Mouse (Mus musculus) 416B (cell line): ENCODE results near the gene Col13a1.

Experiments
- DNase-seq: peaks from one replicate; pipeline ENCODE4 v3.0.0; 2011; ENCODE audit warnings: low read depth

The Col13a1 gene

DNA sequence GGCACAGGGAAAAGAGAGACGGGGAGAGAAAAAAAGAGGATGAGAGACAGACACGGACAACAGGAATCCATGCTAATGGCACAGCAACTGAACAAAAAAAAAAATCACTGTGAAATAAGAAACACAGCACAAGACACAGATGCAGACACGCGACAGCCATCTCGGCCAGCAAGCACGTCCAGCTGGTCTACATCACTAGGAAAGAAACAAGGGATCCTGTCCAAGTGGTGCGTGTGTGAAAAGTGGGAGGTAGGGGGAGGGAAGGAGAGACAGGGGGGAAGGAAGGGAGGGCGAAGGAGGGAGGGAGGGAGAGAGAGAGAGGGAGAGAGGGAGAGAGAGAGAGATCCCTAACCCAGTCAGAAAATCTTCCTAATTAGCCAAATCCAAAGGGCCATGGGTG lies 73.6 kb downstream of the Col13a1 start:
- no peak for DNase-seq

DNA sequence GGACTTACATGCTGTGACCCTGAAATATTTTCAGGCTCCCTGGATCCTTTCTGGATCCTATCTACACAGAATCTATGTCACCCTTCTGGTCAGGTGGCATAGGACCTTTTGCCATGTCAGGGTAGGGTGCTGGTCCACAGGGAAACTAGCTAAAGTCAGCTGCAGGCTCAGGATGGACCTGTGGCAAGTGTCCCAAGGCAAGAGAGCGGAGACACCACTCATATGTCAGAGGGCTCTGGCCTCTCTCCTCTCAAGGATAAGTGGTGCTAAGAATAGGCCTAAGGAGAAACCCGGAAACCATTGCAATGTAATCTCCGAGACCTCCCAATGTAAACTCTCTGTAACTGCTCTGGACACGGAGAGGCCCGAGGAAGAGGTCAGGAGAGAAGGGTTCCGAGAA lies 80.8 kb downstream of the Col13a1 start:
- no peak for DNase-seq

DNA sequence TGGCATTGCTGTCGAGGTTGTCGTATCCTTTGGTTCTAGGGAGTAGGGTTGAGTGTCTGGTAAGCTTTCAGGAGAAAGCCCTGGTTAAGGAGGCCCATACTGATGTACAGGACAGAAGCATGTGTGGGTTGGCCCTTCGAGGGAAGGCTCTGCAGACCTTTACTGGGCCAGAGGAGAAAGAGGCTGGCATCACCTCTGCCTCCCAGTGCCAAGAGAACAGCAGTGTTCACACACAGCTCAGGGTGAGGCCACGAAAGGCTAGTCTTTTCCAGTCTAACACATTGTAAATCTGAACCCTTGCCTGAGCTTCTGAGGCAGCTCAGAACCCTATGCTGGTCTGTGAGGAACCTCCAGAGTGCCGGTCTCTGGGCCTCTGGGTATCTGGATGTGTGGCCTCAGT lies 84.3 kb downstream of the Col13a1 start:
- DNase-seq = no peak

DNA sequence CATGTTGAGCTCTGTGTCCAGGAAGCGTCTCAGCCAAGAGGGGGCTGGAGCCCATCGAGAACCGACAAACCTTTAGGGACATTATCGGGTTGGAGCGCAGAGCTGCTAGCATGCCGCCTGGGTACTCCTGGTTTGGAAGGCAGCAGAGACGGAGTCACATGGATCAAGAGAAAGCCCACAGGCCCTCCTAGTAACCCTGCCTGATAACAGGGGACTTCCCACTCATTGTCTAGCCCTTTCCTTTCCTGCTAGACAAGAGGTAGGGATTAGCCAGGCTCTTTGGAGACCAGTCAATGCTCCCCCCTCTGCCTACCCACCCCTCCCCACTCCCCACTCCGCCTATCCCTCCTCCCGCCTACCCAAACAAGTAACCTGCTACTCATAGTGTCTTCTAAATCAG lies 87.8 kb downstream of the Col13a1 start:
- no peak for DNase-seq

DNA sequence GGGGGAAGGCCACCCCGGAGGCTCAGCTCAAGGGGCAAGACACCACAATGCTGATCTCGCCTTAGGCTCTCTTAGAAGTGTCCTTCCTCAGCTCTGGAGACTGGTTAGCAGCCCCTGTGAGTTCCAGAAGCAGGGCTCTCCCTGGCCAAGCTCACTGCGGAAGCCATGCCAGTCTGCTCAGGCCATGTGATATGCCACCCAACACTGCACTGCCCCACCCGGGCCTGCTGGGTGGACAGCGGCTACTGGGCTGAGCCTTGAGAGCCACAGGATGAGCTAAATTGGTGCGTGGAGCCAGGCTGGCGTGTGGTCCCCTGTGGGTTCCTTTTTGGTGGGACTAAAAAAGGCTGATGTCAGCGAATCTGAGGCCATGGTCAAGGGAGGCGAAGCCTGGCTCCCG lies 88.6 kb downstream of the Col13a1 start:
- DNase-seq = no peak

DNA sequence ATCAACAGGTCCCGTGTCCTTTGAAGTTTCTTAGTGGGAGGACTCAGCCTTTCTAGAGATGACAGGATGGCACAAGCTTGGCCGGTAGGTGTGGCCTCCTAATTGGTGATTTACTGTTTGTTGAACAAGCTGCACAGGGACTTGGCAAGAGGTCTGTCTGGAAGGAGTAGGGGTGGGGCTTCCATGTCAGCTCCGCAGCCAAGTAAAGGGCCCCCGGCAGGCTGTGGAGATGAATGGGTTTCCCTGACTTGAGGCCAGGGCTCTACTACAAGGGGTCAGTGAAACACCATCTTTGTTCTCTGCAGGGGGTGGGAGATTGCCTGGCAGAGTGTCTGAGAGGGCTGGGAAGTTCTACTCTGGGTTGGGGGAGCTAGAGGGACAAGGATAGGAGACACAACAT lies 99.5 kb downstream of the Col13a1 start:
- DNase-seq = no peak

DNA sequence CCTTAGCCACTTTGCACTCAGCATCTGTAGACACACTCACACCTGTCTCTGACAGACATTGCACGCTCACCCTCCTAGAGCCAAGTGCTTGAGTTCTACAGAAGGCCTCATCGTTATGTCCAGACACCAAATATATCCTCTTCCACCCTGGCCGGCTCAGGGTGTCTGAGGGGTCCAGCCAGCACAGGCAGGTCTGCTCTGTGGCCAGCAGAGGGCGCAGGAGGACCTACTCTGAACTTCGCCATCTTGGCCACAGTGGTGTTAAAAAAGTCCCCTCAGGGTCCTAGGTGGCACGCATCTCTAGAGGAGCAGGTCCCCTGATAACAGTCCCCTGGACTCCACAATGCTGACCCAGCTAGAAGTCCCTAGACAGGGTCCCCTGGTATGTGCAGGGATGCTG lies 101.1 kb downstream of the Col13a1 start:
- peak; percentile 58 for DNase-seq

DNA sequence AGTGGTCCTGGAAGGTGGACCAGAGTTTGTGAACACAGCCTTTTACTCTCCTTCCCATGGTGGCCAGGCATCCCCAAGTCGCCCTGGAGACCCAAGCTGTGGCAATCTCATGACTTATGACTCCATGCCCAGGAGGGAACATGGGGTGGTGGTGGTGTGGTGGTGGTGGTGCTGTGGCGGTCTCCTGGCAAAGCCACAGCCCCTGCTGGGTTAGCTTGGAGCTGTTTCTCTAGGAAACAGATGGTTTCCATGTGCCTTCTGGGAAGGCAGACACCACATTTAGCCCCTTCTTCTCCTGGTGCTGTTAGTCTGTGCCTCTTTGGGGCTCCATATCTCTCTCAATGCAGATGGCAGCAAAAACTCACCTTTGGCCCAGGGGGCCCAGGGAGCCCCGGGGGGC lies 109.1 kb downstream of the Col13a1 start:
- no peak for DNase-seq

DNA sequence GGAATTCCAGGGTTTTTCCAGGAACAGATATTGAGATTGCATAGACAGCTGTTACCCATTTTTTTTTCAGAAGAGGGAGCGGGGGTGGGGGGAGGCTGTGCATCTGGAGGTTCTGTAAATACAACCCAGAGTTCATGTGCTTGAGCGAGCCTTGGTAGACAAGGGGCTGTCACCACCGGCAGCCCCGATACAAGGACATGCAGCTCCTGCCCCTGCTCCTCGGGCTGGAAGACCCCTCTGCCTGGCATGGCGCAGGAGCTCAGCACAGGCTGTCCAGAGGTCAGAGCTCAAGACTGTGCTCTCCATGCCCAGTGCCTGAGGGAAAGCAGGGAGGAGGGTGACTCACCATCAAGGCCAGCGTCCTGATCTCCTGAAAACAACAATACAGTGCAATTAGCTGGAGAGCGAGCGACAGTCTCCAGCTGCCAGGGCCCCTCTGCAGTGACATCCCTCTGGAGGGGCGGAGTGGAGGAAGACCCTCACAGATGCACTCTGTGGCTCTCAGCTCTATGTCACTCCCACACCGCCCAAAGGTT lies 112.8 kb downstream of the Col13a1 start:
- no peak for DNase-seq

DNA sequence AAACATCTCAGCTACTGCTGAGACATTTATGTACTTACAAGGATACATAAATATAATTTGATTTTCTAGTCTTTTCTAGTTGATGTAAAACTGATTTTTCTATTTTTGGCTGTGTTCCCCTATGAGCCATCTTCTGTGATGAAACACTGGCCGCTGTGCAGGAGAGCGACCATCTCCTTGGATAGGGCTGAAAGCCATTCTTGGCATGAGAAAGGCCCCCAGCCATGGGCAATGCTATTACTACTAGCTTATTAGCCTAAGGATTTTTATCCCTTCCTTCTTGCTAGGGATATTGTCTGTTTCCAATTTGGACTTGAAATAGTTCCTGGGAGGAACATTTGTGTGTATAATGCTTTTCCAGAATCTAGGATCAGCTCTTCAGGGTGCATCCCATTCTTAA lies 119.5 kb downstream of the Col13a1 start:
- DNase-seq = no peak

DNA sequence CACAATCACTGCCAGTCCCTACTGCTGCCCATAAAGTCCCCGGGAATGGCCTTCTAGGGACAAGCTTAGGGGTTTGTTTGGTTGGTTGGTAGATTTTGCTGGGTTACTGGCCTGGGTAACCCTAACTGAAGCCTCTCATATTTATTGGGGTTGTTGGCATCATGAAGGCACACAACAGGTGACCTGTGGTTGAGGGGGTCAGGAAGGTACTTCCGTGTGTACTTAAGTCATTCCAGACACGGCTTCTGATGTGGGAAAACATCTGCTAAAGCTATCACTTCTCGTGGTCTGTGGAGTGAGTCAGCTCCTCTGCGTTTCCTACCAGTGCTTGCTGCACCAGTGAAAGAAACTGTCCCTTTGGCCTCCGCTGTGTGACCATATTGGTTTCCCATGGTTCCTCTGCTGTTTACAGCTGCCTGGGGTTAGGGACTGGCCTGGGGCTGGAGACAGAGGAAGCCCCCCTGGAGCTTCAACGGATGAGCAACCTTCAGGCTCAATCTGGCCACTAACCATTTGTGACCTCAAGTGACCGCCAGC lies 123.7 kb downstream of the Col13a1 start:
- peak; percentile 78 for DNase-seq

DNA sequence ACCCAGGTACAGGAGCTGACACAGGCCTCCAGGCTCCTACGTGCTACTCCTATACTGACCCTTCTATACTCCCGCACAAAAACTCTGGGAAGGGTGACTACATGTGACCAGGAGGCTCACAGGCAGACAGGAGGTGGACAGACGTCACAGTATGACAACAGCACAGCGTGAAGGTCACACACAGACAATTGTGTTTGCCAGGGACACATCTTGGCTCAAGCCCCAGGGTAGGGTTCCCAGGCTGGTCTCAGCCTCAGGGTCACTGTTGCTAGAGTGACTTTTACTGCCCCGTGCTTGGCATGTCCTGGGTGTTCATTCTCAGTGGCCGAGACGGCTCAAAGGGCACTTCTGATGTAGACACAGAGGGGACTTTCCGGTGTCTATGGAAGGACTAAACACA lies 126.1 kb downstream of the Col13a1 start:
- DNase-seq = no peak

DNA sequence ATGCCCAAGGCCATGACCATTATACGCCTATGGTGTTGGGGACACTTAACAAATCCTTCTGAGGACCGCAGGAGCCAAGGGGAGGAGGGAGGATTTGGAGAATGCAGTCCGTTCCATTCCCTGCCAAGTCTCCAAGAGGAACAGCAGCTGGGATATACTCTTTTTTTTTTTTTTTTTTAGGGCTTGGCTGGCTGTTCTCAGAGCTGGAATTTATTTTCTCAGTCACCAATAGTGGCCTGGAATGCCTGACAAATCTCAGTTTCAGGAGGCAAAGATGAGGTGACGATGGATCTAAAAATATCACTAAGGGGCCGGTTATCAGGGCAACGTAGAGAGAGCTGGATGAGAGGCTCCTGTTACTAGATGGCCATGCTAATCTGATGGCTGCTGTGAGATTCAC lies 130.4 kb downstream of the Col13a1 start:
- DNase-seq = no peak

DNA sequence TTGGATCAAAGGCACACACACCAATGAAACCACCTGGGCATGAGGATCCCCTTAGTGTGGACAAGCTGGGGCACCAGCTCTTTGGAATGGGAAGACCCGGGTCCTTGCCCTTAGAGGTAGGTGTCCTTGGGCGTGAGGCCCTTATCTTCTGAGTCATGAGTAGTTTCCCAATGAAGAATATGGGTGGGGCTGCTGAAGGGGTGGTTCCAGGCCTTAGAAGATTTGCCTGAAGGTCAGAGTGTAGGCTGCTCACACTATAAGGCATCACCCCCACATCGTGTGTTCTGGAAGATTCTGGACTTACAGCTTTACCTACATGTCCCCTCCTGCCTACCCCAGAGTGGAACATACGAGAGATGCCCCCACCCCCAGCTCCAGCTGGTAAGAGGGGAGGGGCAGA lies 133.4 kb downstream of the Col13a1 start:
- no peak for DNase-seq

DNA sequence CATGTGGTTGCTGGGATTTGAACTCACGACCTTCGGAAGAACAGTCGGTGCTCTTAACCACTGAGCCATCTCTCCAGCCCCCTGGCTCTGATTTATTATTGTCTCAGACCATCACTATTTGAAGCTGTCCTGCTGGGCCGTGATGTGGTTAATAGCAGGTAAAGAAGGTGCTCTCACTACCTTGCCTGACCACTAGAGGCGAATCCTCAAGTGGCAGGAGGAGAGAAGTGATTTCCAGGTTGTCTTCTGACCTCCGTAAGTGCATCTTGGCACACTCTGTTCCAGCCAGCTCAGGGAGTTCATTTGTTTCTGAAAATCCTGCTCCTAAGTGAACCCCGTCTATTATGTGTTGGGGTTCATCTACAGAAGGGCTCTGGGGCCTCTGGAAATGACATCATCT lies 134.4 kb downstream of the Col13a1 start:
- no peak for DNase-seq

DNA sequence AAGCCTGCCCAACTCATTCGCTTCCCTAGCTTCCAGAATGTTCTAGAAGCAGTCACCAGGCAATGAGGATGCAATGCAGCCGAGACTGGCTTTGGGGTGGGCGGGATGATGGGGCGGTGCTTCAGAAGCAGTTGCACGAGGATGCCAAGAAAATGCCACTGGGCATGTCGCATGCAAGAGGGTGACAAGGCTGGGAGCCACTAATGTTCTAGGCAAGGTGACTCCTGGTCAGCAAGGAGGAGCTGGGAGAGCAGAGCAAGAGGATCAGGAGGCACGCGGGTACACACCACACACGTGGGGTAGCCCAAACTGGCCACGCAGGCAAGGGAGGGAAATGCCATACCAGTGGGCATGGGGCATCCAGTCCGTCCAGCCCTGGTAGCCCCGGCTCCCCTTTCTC lies 136.6 kb downstream of the Col13a1 start:
- DNase-seq = no peak

DNA sequence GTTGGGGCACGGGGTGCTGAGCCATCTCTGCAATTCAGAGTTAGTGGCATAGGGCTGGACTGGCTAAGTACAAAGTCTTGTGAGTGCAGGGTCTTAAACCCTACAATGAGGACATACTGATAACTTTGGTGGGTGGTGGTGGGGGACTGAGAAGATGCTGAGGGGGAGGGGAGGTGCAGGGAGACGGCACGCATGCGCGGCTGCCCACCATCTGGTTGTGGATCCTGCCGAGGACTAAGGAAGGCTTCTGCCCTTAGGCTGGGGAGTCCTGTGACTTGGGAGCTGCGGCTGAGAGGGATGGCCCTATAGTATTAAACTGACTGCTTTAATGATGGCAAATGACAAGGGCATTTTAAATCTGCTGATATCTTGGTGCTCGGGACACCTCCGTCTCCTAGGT lies 139.6 kb downstream of the Col13a1 start:
- no peak for DNase-seq

DNA sequence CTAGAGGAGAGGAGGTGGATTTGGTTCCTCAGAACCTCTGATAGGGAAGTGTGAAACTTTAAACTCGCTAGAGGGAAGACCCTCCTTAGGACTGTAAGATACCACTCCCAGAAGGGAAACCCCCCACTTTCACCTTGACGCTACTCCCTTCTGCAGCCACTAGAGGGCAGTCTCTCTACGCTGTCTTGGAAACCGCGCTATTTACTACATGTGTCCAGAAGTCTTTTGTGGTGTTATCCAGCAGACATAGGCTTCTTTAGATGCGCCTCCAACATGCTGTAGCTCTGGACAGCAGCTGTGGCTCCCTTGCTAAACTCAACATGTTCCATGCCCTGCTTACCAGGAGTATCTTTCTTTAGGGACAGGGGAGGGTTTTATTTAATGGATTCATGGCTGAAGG lies 140.1 kb downstream of the Col13a1 start:
- DNase-seq = peak; percentile 53

DNA sequence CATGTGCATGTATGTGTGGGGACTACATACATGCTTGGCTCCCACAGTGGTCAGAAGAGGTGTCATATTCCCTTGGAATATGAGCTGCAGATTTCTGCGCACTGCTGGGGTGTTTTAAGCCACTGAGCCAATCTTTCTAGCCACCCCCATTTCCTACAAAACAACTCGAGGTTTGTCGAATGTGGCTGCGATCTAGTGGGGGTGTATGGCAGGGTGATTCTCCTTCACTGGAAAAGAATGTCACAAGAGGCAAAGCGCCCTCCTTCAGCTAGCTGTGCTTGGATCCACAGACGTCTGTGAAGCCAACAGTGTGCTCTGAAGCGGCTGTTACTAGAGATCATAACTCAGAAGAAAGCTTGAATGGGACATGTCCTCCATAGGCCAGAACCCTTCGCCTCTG lies 141.6 kb downstream of the Col13a1 start:
- no peak for DNase-seq

DNA sequence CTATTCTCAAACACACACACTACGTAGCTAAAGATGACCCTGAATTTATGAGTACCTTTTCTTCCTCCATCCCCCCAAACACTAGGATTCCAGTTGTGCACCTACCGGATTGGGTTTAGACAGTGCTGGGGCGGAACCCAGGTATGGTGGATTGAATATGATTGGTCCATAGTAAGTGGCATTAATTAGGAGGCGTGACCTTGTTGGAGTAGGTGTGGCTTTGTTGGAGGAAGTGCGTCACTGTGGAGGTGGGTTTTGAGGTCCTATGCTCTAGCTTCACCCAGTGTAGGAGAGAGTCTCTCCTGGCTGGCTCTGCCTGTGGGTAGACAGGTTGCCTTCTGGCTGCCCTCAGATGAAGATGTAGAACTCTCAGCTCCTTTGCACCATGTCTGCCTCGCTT lies 144.6 kb downstream of the Col13a1 start:
- DNase-seq = no peak

DNA sequence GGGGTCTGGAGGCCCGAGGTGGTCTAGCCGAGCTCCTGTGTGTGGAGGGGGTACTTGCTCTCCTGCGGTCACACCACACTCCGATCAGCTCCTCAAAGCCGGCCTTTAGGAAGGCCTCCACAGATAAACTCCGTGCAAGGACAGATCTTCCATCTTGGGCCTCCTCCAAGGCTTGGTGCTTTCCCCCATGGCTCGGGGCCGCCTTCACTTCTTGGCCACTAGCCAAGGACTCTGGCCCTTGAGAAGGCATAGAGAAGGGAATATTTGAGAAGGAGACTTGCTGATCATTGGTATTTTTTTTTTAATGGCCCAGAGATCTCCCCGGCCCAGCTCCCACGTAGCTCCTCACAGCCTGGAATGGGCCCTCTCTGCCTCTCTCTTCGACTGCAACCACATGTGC lies 146.2 kb downstream of the Col13a1 start:
- no peak for DNase-seq

DNA sequence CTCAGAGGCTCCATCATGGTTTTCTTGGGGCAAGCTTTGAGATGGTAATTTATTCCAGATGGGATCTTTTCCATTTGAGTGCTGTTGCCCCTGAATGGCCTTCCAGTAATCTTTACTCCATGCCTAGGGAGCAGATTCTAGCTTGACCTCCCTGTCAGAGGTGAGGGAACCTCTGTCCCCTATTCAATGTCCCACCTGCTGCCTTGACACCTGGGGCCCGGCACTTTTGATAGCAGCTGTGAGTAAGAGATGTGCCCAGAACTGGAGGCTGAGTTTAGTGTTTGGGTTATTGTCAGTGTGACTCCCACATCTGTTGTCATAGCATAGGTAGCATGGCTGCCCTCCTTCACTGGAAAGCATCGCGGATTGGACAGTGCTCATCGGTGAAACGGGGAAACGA lies 147.2 kb downstream of the Col13a1 start:
- DNase-seq = no peak

DNA sequence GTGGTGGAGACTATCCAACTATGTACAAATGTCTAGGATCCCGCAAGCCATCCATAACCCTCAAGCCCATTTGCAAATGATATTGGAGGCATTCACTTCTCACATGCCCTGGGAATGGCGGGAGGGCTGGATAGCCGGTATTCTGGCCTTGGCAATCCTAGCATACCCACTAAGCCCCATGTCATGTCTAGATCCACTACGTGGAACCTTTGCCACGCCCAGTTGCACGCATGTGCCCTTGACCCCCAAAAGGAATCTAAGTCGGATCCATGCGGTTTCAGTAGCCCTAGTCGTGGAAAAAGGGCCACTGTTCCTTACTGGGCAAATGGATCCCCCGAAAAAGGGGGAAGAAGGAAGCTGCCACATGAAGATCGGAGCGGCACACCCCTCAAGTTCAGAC lies 147.7 kb downstream of the Col13a1 start:
- DNase-seq = no peak

DNA sequence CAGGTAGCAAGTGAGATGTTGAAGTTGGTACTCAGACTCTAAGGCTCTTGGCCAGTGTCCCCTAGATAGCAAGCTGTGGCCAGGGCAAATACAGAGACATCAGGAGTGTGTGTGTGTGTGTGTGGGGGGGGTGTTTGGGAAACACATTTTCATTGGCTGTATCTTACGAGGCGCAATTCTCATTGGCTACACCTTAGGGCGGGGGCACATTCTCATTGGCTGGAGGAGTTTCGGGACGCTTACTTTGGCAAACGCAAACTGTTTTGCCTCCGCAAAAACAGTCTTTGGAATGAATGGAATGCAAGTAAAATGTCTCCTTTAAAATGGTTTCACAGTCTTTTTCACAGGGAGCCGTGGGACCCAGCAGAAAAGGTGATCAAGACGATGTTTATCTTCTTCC lies 148.1 kb downstream of the Col13a1 start:
- DNase-seq = no peak

DNA sequence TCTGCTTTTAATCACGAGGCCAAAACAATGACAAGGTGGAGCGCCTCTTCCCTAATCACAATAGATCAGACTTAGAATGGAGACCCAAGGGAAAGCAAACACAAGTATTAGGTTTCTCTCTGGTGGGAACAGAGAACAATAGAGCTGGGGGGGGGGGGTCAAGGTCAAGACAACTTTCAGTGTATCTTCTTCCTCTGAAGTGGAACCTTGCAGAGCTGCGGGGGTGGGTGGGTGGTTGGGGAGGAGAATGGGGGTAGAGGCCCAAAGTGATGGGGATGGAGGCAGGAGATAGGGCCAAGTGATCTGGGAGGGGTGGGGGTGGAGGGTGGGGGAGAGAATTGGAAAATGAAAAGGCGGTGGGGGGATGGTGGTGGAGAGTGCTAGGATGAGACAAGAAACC lies 149.9 kb downstream of the Col13a1 start:
- no peak for DNase-seq
